Mouse (Mus musculus): Measurements from ENCODE around the gene 4930470P17Rik.
"Not testable (repeated sequence)": the region's sequence is repeated elsewhere in the genome, so short reads cannot be mapped to it uniquely, and the experiment has no call there.

Gene 4930470P17Rik

DNA sequence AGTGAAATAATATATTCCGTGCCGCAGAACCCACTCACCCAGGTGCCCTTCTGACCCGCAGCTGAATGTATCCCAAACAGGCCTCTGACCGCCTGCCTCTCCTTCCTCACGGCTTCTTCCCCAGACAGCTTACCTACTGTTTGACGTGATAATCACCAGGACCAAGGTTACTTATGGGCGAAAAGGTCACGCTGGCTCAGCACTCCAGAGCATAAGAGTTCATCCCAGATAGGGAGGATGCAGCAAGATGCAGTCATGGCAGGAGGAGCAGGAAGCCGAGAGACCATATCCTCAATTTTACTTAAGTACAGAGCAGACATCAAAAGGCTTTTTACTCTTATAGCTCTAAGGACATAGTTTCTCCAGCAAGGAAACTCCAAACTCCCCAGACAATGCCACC, at the start of gene 4930470P17Rik:
Gene 4930470P17Rik (minus strand): TSS at position 101 of the 400 bp plus-strand sequence.
- no peak for DNase-seq (ENCODE audit: low spot score in 2 of 2)

DNA sequence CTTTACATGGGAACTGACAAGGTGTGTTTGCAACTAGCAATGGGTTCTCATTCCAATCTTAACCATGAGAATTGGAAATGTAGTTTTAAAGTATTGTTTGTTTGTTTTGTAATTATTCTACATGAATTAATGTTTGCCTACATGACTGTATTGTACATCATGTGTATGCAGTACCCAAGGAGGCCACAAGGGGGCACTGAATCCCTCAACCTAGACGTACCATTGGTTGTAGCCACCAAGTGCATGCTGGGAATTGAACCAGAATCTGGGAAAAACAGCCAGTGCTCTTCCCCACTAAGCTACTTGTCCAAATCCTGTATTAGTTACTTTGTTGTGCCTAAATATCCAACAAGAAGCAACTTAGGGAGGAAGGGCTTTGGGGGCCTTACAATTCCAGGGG, 49.7 kb upstream of the 4930470P17Rik start:
- DNase-seq (ENCODE audit: low spot score in 2 of 2), result no peak

DNA sequence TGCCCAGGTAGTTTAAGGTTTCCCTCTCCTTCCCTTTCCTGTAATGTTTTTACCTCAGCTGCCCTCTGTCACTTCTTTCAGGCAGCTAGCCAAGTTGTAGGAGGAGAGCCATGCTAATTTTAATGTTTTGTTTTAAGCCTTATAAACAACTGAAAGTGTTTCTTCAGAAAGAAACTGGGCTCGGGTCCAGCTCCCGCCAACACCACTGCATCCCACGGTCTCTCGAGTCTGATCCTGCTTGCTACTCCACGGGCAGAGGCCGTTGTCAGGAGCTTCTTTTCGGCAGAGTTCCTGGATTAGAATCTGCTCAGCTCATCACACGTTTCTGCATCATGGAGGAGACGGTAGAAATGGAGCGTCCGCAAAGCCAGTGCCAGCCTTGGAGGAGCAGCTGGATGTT, 46.7 kb upstream of the 4930470P17Rik start:
- DNase-seq (ENCODE audit: low spot score in 2 of 2), result no peak

DNA sequence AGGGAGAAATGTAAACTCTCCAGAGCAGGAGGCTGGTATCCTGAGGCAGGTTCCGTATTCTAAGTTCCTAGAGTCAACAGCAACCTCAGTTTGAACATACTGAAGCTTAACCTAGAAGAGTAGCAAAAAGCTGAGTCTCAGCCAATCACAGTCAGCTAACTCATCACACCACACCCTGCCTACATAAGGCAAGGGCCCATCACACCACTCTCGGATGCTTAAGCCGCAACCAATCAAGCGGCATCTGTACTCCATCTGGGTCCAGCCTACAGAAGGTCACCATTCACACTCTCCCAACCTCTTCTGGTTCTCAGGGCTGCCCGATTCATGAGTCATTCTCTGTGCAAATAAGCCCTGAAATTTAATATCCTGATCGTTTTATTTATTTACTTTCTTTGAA, 44.4 kb upstream of the 4930470P17Rik start:
- no peak for DNase-seq (ENCODE audit: low spot score in 2 of 2)

DNA sequence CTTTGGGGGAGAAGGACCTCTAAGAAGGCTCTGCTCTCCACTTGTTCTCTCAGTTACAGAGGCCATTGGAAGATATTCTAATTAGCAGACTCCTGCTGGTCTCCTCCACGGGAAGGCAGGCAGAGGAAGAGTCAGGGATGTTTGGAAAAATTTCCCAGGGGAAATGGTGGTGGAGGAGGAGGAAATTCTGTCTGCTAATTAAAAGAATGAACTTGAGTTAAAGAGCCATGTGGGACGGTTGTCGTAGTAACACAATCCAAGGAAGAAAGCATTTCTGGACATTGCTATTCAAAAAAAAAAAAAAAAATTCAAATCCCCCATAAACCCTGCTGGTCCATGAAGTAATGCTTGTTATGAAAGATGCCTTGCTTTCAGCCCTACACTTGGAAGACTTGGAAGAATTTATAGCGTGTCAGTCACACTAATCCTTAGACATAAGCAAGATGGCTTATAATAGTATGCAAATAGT, 40.6 kb upstream of the 4930470P17Rik start:
- DNase-seq (ENCODE audit: low spot score in 2 of 2), result no peak

DNA sequence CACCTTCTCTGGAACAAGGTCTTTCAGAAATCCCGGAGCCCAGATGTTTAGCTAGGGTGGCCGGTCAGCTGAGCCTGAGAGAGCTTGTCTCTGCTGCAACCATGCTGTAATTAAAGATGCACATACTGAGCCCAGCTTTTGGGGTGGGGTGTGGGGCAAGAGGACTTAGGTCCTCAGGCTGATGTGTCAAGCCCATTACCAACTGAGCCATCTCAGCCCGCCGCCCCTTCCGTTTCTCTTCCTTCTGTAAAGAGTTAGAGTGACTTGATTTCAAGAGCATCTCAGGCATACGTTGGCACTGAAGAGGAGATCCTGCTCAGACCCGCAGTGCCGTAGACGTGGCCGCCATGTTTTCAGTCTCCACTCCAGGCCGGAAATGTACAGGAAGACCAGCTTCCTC, 38.5 kb upstream of the 4930470P17Rik start:
- no peak for DNase-seq (ENCODE audit: low spot score in 2 of 2)

DNA sequence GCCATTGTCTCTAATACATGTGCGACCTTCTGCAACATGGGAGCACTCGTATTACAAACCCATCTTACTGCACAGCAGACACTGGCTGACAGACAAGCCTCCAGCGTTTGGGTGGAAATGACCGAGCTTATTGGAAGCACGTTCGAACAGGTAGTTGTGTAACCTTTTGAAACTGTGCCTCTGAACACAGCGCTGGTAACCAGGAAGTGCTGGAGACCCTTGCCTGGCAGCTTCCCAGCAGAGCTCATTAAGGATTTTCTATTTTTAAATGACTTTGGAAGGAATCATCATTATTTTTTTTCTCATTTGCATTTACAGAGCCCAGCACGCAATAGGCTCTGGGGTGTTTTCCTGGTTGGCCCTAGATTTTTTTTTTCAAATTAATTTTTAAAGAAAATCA, 36.9 kb upstream of the 4930470P17Rik start:
- DNase-seq (ENCODE audit: low spot score in 2 of 2), result no peak

DNA sequence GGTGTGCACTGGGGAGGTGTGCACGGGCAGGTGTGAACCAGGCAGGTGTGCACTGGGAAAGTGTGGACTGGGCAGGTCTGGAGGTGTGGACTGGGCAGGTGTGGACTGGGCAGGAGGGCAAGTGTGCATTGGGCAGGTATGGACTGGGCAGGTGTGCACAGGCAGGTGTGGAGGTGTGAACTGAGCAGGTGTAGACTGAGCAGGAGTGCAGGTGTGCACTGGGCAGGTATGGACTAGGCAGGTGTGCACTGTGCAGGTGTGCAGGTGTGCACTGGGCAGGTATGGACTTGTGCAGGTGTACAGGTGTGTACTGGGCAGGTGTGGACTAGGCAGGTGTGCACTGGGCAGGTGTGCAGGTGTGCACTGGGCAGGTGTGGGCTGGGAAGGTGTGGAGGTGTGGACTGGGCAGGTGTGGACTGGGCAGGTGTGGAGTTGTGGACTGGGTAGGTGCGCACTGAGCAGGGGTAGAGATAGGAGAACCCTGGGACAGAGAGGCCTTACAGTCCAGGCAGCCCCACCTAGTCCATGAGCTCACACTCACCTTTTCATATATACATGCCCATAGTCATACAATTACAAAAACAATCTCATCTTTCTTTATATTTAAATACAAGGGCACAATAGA, 31.3 kb upstream of the 4930470P17Rik start:
- DNase-seq (ENCODE audit: low spot score in 2 of 2), result no peak

DNA sequence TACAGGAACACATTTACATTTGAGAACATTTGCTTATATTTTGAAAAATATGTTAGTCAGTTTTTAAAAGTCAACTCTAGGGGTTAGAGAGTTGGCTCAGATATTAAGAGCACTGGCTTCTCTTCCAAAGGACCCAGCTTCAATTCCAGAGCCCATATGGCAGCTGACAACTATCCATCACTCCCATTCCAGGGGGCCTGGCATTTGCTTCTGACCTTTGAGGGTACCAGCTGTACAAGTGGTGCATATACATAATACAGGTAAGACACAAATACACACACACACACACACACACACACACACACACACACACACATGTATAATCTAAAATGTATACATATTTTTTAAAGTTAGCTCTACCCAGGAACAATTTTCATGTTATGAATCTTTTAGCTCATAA, 30.6 kb upstream of the 4930470P17Rik start:
- DNase-seq (ENCODE audit: low spot score in 2 of 2), result no peak

DNA sequence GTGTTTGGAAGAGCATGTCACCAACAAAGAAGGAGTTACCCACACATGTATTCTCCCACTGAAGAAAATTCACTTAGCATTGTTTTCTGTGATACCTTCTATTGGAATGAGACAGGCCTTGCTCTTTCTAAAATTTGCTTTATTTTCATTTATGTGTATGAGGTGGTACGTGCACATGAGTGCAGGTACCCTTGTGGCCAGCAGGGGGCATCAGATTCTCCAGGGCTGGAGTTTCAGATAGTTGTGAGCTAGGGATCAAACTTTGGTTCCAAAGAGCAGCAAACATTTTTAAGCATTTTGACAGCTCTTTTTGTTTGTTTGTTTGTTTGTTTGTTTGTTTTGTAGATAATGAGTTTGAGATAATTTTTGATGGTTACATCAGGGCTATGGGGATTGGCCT, 29.6 kb upstream of the 4930470P17Rik start:
- DNase-seq (ENCODE audit: low spot score in 2 of 2), result no peak

DNA sequence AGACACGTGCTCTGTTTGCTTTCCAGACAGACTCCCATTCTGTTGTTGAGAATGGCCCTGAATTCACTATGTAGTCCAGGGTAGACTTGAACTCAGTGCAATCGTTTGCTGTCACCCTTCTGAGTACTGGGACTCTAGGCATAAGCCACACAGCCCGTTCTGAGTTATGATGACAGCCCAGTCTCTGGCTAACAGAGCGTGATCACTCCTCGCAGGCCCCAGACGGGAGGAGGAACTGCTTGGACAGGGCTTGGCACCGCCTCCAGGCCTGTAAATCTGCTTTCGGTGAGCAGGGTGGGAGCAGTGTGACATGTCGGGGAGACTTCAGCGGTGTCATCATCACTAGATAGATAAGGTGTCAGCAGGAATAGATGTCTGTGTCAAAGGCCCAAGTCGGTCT, 28.7 kb upstream of the 4930470P17Rik start:
- no peak for DNase-seq (ENCODE audit: low spot score in 2 of 2)

DNA sequence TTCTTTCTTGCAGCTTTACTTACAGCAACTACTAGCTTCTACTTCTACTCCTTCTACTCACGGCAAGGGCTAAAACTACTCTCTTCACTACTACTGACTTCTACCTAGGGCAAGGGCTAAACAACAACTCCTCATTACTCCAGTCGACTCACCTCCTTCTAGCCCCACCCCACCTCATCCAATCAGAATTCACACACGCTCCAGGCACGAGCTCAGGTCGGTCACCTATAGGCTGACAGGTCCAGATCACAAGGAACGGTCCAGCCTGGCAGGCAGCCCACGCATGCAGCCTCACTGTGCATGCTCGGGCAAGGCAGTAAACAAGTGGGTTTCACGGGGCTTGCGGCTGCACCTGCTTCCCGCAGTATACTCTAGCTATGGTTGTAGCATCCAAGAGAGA, 26.2 kb upstream of the 4930470P17Rik start:
- not testable (repeated sequence) for DNase-seq (ENCODE audit: low spot score in 2 of 2)

DNA sequence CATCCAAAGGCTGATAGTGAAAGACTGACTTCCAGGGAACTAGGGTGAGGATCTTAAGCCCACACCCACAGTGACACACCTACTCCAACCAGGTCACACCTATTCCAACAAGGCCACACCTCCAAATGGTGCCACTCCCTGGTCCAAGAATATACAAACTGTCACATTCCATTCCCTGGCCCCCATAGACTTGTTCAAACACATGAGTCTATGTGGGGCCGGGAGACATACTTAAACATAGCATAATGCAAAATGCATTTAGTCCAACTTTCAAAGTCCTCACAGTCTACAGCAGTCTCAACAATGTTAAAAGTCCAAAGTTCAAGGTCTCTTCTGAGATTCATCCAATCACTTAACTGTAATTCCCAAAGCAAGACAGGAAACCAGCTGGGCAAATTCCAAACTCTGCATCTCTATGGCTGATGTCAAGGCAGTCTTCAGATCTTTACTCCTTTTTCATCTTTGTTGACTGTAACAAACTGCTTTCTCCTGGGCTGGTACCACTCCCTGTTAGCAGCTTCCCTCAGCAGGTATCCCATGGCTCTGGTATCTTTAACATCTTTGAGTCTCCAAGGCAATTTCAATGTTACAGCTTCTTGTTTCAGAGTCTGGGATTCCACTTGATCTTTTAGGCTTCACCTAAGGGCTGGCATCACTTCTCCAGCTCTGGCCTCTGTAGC, 22.5 kb upstream of the 4930470P17Rik start:
- not testable (repeated sequence) for DNase-seq (ENCODE audit: low spot score in 2 of 2)

DNA sequence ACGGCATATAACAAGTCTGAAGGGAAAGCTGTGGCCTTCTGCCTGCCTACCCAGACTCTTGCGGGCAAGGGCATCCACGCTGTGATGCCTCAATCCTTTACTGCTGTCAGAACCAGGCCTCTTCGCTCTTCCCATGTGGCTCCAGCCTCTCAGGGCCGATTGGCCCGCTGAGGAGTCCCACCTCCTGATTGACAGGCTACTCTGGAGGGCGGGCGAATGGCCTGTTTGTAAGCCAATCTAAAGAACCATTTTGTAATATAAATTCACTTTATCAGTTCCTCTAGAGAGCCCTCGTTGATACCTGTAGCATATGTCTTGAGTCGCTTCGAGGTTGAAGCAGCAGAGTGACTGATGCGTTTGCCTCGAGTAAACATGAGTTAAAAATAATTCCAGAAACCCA, 21.2 kb upstream of the 4930470P17Rik start:
- DNase-seq (ENCODE audit: low spot score in 2 of 2), result no peak

DNA sequence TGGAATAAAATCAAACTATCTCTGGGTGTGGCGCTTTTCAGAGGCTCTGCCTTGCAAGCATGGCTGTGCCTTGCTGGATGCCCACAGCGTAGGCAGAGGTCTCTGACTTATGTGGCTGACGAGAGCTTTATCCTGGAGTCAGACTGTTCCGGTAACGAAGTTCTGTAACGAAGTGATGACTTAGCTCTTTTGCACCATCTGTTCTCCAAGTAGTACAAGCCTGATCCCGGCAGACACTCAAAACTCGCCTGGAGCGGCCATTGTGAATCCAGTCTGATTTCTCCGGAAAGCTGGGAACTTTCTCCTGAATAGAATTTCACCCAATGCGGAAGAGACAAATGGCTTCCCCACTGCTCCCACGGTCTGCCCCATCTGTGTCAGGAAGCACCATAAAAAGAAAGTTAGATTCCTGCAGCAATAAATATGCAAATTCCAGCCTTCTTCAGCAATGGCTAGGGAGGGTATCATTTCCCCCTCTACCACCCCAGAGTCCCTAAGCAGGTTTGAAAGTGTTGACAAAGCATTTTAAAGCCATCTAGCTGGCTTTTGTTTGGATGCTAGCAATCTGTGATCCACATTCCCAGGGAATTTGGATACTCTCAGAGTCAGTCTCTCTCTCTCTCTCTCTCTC, 17.2 kb upstream of the 4930470P17Rik start:
- no peak for DNase-seq (ENCODE audit: low spot score in 2 of 2)

DNA sequence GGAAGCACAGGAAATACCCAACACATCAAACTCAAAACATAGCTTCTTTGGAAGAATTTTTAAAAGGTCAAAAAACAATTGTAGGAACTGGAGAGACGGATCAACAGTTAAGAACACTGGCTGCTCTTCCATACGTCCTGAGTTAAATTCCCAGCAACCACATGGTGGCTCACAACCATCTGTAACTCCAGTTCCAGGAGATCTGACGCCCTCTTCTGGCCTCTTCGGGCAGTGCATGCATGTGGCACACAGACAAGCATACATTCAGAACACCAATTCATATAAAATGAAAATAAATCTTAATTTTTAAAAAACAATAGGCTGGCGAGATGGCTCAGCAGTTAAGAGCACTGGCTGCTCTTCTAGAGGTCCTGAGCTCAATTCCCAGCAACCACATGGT, 10.0 kb upstream of the 4930470P17Rik start:
- not testable (repeated sequence) for DNase-seq (ENCODE audit: low spot score in 2 of 2)

DNA sequence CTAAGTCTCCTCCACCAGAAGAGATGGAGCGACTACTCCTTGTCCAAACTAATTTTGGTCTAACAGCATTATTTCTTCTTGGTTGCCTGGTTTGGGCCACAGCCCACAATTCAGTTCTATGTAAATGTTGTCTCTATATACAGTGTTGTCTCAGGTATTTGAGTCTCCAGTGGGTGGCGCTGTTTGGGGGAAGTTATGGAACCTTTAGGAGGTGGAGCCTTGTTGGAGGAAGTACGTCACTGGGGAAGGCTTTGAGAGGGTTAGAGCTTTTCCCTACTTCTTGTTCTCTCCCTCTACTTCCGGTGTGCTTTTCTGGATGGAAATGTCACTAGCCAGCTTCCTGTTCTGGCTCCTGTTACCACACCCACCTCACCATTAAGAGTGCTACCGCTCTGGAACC, 646 bp downstream of the 4930470P17Rik start:
- no peak for DNase-seq (ENCODE audit: low spot score in 2 of 2)

DNA sequence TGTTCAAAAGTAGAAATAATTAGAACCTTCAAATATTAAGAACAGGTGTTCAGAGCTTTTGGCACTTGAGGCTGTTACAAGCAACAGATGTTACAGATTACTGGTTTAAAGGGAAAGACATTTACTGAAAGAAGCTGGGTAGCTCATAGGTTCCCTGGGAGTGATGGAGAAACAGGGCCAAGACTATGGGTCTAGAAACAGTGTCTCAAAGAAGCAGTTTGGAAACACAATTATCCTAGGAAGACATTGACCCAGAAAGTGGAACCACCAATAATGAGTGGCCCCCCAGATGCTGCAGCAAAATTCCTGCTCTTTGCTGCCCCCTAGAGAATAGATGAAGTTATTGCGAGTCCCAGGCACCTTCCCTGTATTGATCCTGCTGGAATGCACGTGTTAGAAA, 4.2 kb downstream of the 4930470P17Rik start:
- DNase-seq (ENCODE audit: low spot score in 2 of 2), result no peak

DNA sequence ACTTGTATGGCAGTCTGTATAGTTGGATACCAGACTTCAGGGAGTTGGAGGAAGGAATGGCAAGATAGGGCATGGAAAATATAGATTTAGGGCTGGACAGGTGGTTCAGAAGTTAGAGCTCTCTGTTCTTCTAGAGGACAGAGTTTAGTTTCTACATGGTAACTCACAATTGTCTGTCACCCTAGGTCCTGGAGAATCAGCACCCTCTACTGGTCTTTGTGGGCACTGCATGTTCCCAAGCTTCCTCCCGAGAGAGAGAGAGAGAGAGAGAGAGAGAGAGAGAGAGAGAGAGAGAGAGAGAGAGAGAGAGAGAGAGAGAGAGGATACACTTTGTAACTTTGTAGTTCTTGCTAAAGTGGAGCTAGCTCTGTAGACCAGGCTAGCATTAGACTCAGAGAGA, 5.1 kb downstream of the 4930470P17Rik start:
- no peak for DNase-seq (ENCODE audit: low spot score in 2 of 2)

DNA sequence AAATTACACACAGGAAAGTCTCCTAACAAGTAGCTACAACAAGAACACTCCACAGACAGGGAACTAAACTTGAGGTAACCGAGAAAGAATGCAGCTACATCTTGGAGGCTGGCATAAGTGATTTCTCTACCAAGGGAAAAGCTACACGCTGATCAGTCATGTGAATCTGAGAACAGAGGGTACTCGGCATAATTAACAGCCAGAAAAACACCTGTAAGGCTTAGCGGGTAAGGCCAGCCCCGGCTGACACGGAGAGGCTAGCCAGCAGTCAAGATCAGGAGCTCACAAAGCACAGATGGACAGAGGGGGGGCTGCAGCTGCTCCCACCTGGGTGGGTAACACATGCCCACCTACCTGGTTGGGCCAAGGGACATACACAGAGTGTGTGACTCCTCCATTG, 9.7 kb downstream of the 4930470P17Rik start:
- no peak for DNase-seq (ENCODE audit: low spot score in 2 of 2)

DNA sequence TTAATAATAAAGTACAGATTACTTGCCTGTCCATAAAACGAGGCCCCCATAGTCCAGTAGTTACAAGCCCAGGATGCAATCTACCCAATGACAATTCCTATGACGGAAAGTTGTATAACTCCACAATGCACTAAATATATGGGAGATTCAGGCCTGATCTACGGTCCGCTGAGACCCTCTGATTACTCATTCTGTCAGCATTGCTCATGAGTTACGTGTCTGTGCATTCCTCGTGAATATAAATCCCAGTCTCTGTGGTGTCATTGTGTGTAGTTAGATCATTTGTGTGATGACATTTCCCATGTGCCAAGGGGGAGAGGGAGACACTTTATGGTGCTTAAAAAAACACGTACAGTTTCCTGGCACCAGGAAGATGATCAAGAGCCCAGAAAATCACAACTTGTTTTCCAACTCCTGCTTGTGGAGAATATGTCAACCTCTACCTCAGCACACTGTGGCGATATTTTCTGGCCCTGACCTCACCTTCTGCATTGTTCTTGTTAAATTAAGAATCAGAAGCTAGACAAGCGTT, 13.4 kb downstream of the 4930470P17Rik start:
- DNase-seq (ENCODE audit: low spot score in 2 of 2), result no peak

DNA sequence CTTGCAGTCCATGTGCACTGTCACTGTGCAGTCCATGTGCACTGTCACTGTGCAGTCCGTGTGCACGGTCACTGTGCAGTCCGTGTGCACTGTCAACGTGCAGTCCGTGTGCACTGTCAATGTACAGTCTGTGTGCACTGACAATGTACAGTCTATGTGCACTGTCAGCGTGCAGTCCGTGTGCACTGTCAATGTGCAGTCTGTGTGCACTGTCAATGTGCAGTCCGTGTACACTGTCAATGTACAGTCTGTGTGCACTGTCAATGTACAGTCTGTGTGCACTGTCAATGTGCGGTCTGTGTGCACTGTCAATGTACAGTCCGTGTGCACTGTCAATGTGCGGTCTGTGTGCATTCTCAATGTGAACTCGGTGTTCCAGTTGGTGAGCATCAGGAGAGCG, 17.1 kb downstream of the 4930470P17Rik start:
- DNase-seq (ENCODE audit: low spot score in 2 of 2), result no peak

DNA sequence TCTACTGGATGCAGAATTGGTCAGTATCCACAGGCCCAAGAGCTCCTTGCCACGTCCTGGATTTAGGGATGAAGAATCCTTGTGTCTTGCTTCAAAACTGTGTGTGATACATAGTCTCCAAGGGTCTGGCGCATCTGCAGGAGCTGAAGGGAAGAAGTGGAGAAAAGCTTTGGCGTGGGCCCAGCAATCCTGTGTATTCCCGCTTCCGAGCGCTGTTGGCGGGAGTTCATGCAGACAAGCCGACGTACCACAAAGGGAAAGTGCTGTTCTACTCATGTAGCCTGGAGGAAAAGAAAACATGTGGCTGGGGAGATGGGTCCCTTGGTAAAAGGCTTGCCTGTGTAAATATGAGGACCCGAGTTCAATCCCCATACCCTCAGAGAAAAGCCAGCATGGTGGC, 22.3 kb downstream of the 4930470P17Rik start:
- no peak for DNase-seq (ENCODE audit: low spot score in 2 of 2)
